12 mouse cellular contexts compared by ENCODE assay signal in genomic region chr2:68367944-68368343, GRCm38 (mm10).
DNase-seq lines count a peak whose midpoint lies in the region; ATAC-seq lines count a peak whose summit lies in the region.
"Had no signal": no experiment of that assay in that cellular context is flagged by ENCODE, and none has a peak within 500 bp of the region (broad histone marks: within the 10 kb centered on the region; RNA-seq: fewer than 3 reads in every experiment).

No protein-coding gene starts in this region.

- H3K4me3 ChIP-seq in forebrain, embryonic 15.5 days = no peak overlapping the region
- H3K4me3 ChIP-seq in midbrain, embryonic 14.5 days (replicated peaks; ENCODE audit: low read depth, low read length) = no peak overlapping the region
- H3K4me3 ChIP-seq: erythroblast, embryonic 14.5 days; limb, embryonic 13.5 days had no signal

- no peak overlapping the region for H3K4me2 ChIP-seq in forebrain, embryonic 15.5 days (replicated peaks)
- H3K4me2 ChIP-seq in midbrain, embryonic 14.5 days (ENCODE audit: low read length) = peak overlapping the region; percentile 26
- H3K4me2 ChIP-seq: limb, embryonic 13.5 days had no signal

- peak overlapping the region; percentile 9; the same call in 1 of the 2 replicates for H3K27ac ChIP-seq in forebrain, embryonic 15.5 days (replicated peaks)
- peak overlapping the region; percentile 61 for H3K27ac ChIP-seq in midbrain, embryonic 14.5 days (replicated peaks; ENCODE audit: low read depth, low read length)
- H3K27ac ChIP-seq: limb, embryonic 13.5 days had no signal

- H3K9me3 ChIP-seq in forebrain, embryonic 15.5 days = no peaks in the 10 kb centered on the region
- no peaks in the 10 kb centered on the region for H3K9me3 ChIP-seq in midbrain, embryonic 14.5 days (ENCODE audit: control insufficient read depth, low read length)
- H3K9me3 ChIP-seq: limb, embryonic 13.5 days had no signal

- H3K36me3 ChIP-seq in forebrain, embryonic 15.5 days = no peaks in the 10 kb centered on the region
- H3K36me3 ChIP-seq in midbrain, embryonic 14.5 days (ENCODE audit: control insufficient read depth, insufficient read depth, low read length) = no peaks in the 10 kb centered on the region
- H3K36me3 ChIP-seq: limb, embryonic 13.5 days had no signal

- WGBS in forebrain, embryonic 15.5 days = 36% methylated on average over 13 of the region's 13 CpGs
- 25% methylated on average over 13 of the region's 13 CpGs for WGBS in midbrain, embryonic 14.5 days

- ATAC-seq in forebrain, embryonic 15.5 days (replicated peaks) = peak; percentile 36
- no peak for ATAC-seq in midbrain, embryonic 14.5 days (ENCODE audit: low FRiP score, low TSS enrichment)
- ATAC-seq in activated CD4-positive, CD25-positive, alpha-beta regulatory T cell, adult 4 months = no peak

- H3K4me1 ChIP-seq in forebrain, embryonic 15.5 days = peaks cover 37% of the 10 kb centered on the region
- H3K4me1 ChIP-seq in midbrain, embryonic 14.5 days (ENCODE audit: control insufficient read depth, insufficient read depth, low read length) = peaks cover 13% of the 10 kb centered on the region

- peak; percentile 66 for DNase-seq in heart, adult 11 months
- no peak for DNase-seq in heart, adult 8-10 months (ENCODE audit: low spot score)
- peak; percentile 35 for DNase-seq in NIH3T3 (ENCODE audit: low read depth)
- DNase-seq in midbrain, embryonic 14.5 days = peak; percentile 48
- DNase-seq in kidney, postnatal 10 days = no peak
- DNase-seq in yolk sac, embryonic 10.5 days (ENCODE audit: low spot score) = no peak
- DNase-seq: cerebellum, adult 9-11 months; spleen, adult 18-20 months had no signal

- no peak overlapping the region for H3K9ac ChIP-seq in forebrain, embryonic 15.5 days (replicated peaks)
- H3K9ac ChIP-seq in midbrain, embryonic 14.5 days (replicated peaks; ENCODE audit: low read length) = no peak overlapping the region
- H3K9ac ChIP-seq: limb, embryonic 13.5 days had no signal

- H3K27me3 ChIP-seq in forebrain, embryonic 15.5 days = no peaks in the 10 kb centered on the region
- H3K27me3 ChIP-seq in midbrain, embryonic 14.5 days (ENCODE audit: control insufficient read depth, insufficient read depth, low read length) = no peaks in the 10 kb centered on the region
- H3K27me3 ChIP-seq: limb, embryonic 13.5 days had no signal

Comparison
In these comparisons a context has a peak if more than half of its experiments do, and no peak if none do; other contexts are left out.
1. DNase-seq: peak in heart, adult 11 months (single experiment), NIH3T3 (single experiment) and midbrain, embryonic 14.5 days (single experiment); none in heart, adult 8-10 months (single experiment), kidney, postnatal 10 days (single experiment) and yolk sac, embryonic 10.5 days (single experiment).